Mouse (Mus musculus) C2C12 (cell line): ENCODE data around the gene Umad1.

ENCODE experiments used
- CTCF ChIP-seq: IDR thresholded peaks from one replicate; pipeline ENCODE4 v1.5.1; 2011; ENCODE audit not compliant: control insufficient read depth, insufficient read depth, insufficient read length
- MAX ChIP-seq: IDR thresholded peaks from one replicate; pipeline ENCODE4 v1.6.1; 2011; ENCODE audit warnings: mild to moderate bottlenecking, control low read depth

DNA sequence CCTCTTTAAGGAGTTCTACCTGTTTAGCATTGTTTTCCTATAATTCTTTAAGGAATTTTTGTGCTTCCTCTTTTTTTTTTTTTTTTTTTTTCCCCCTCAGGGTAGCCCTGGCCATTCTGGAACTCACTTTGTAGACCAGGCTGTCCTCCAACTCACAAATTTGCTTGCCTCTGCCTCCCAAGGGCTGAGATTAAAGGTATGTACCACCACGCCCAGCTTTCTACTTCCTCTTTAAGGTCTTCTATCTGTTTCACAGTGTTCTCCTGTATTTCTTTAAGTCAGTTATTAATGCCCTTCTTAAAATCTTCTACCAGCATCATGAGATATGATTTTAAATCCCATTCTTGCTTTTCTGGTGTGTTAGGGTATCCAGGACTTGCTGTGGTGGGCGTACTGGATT is 130.2 kb downstream of the Umad1 start:
- TF ChIP-seq CTCF (no peak), MAX (no peak)
